Mouse (Mus musculus) frontal cortex, adult 2 months (tissue): ENCODE results near the gene Arhgap11a. TPM values are rescaled to one million over a fixed set of nuclear protein-coding genes. Genes with fewer than 3 reads are reported as not detected.
A peak's percentile ranks its signal among the peaks of the same experiment; 100 is the strongest.

ENCODE experiments used
- DNase-seq, 2 experiments: peaks; one replicate each; pipeline ENCODE4 v3.0.0; 2022; ENCODE audit warnings: low spot score in 1 of 2; ENCODE audit errors: extremely low spot score in 1 of 2
- polyA plus RNA-seq: library from polyadenylated mRNA; depleted of rRNA; stranded (reverse); fragments of >200 nt; gene quantifications from 2 replicates; pipeline ENCODE4 v1.2.3, GENCODE M21; 2012; rRNA removed

The Arhgap11a gene
- polyA plus RNA-seq: 1.9 and 2.1 TPM in 2 replicates

GRCm38 (mm10) chr2:113848245-113849121, at the start of gene Arhgap11a:
Gene Arhgap11a (minus strand): TSS chr2:113848661.
- peak; percentile 86 to 96 for DNase-seq

GRCm38 (mm10) chr2:113893385-113894122, 45.1 kb upstream of the Arhgap11a start:
- DNase-seq: no peak

GRCm38 (mm10) chr2:113887166-113887565, 38.7 kb upstream of the Arhgap11a start:
- no peak for DNase-seq

- no peak for DNase-seq
These were observed 37.6 kb upstream of the Arhgap11a start for GRCm38 (mm10) chr2:113886061-113886460.

GRCm38 (mm10) chr2:113870115-113870514, 21.7 kb upstream of the Arhgap11a start:
- no peak for DNase-seq

GRCm38 (mm10) chr2:113868404-113868803, 19.9 kb upstream of the Arhgap11a start:
- DNase-seq: no peak

- DNase-seq: peak in 1 of 2 experiments; percentile 74
These were observed 17.7 kb upstream of the Arhgap11a start for GRCm38 (mm10) chr2:113866155-113866554.

GRCm38 (mm10) chr2:113849141-113849540, 680 bp upstream of the Arhgap11a start:
- DNase-seq: no peak

GRCm38 (mm10) chr2:113847678-113848244, 700 bp downstream of the Arhgap11a start:
- no peak for DNase-seq

GRCm38 (mm10) chr2:113845081-113845480, 3.4 kb downstream of the Arhgap11a start:
- no peak for DNase-seq

GRCm38 (mm10) chr2:113841656-113842437, 6.6 kb downstream of the Arhgap11a start:
- DNase-seq: no peak

GRCm38 (mm10) chr2:113839488-113839887, 9.0 kb downstream of the Arhgap11a start:
- DNase-seq: no peak

GRCm38 (mm10) chr2:113835219-113835618, 13.2 kb downstream of the Arhgap11a start:
- no peak for DNase-seq

GRCm38 (mm10) chr2:113828943-113829882, 19.2 kb downstream of the Arhgap11a start, which contains the start of gene Scg5:
Gene Scg5 (minus strand): TSS chr2:113829121.
- peak; percentile 85 to 90 for DNase-seq

GRCm38 (mm10) chr2:113828086-113828942, 20.1 kb downstream of the Arhgap11a start:
- no peak for DNase-seq

GRCm38 (mm10) chr2:113823909-113824308, 24.6 kb downstream of the Arhgap11a start:
- peak in 1 of 2 experiments; percentile 75 for DNase-seq

- no peak for DNase-seq
These were observed 26.1 kb downstream of the Arhgap11a start for GRCm38 (mm10) chr2:113822367-113822766.

GRCm38 (mm10) chr2:113821176-113821734, 27.2 kb downstream of the Arhgap11a start:
- peak in 1 of 2 experiments; percentile 43 for DNase-seq
